Mouse (Mus musculus) frontal cortex, postnatal 10 days (tissue): ENCODE measurements around the gene Sh3bgrl3.
"Not testable (repeated sequence)": the region's sequence is repeated elsewhere in the genome, so short reads cannot be mapped to it uniquely, and the experiment has no call there.

Source experiments
- DNase-seq, 2 experiments: peaks; one replicate each; pipeline ENCODE4 v3.0.0; 2022; ENCODE audit warnings: low spot score in 2 of 2, mixed read lengths in 1 of 2

Sh3bgrl3 gene

DNA sequence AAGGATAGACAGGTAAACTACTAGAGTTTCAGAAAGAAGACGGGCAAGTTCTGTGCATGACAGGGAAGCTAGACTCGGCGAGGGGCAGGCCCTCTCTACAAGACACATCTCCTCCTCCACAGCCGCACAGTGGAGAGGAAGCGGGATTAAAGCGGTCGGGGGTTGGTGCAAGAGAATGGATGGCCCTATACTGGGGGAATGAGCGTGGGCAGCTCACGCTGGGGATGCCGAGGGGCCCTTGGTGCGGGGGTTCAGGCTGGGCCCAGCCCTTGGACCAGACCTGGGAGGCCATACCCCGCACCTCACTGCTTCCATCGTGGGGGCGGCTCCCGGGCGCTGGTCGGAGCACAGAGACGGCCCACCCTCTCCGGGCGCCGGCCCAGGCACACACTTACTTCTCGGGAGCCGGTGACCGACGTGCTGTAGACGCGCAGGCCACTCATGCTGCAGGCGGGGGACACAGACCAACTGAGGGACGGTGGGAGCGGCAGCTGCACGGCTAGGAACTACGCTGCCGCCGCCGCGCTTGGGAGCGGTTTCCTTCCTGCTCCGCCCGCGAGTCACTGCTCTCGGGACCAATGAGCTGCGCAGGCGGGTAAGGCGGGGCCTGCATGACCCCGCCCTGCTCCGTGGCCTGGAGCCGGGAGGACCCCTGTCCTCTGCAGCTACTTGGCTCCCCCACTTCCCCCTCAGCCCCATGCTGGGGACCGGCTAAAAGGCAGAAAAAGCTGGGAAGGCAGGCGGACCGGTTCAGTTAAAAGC is at the start of gene Sh3bgrl3:
Sh3bgrl3 (minus strand) TSS at position 569 of the 762 bp plus-strand sequence.
- DNase-seq = peak; percentile 81 to 86

DNA sequence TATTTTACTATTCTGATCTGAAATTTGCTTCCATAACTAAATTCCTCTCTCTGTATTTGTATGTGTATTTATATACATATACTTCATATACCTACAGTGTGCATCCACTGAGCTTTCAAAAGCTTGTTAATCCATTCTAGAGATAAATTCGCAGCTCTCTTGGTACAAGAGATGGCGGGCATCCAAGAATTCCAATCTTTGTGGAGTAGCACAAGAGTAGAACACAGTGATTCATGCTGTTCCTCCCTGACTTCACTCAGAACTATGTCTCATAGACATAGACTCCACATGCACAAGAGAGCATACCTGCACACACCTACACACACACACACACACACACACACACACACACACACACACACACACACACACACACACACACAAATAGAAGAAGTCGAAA is 43.8 kb upstream of the Sh3bgrl3 start:
- no peak for DNase-seq

DNA sequence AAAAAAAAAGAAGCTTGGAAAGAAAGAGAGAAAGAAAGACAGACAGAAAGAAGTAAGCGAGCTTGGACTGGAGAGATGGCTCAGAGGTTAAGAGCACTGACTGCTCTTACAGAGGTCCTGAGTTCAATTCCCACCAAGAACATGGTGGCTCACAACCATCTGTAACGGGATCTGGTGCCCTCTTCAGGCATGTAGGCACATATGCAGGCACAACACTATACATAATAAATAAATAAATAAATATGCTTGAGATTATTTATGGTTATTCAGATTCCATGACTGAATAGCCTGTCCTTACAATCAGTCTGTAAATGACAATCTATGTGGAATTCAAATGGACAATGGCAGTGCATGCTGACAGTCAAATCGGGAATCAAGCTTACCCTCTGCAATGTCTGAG is 38.3 kb upstream of the Sh3bgrl3 start:
- DNase-seq = no peak

DNA sequence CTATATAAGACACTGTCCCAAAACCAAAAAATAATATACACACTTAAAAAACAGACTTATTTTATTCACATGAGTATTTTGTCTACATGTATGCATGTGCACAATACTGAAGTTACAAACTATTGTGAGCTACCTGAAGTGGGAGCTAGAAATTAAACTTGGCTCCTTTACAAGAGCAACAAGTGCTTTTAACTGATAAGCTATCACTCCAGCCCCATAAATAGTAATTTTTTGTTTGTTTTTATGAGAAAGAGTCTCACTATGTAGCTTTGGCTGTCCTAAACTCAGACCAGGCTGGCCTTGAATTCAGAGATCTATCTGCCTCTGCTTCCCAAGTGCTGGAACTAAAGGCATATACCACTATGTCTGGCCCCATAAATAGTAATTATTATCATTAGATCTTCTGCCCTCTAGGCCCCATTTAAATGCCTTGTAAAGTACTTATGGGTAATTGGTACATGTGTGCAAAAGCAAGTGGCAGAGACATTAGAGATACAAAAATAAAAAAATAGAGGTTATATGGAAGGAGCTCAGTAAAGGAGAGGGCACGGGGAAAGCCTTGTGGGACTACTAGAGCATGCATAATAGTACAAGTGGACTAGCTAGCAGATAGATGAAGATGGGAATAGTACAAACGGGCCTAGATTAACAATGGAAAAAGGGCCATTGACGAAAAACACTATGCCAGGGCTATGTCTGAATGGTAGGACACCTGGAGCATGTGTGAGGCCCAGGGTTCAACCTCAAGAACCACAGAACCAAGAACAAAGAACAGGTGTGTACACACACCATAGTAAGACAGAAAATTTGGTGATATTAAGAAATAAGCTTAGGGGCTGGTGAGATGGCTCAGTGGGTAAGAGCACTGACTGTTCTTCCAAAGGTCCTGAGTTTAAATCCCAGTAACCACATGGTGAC is 37.2 kb upstream of the Sh3bgrl3 start:
- no peak for DNase-seq

DNA sequence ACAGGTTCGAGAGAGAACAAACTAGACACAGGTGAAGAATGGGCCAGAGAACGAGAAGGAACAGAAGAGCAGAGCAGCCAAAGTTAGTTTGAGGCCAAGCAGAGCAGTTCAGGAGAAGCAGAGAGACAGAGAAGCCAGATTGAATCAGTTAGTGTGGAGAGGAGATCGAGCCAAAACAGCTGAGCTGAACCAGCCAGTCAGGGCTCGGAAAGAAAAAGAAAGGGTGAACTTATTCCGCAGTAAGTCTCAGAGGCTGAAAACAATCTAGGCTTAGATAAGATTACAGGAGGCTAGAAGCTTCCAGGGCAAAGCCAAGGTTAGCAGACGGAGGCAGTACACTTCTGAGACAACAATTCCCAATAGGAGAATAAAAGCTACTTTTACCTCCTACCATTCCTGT is 36.4 kb upstream of the Sh3bgrl3 start:
- no peak for DNase-seq

DNA sequence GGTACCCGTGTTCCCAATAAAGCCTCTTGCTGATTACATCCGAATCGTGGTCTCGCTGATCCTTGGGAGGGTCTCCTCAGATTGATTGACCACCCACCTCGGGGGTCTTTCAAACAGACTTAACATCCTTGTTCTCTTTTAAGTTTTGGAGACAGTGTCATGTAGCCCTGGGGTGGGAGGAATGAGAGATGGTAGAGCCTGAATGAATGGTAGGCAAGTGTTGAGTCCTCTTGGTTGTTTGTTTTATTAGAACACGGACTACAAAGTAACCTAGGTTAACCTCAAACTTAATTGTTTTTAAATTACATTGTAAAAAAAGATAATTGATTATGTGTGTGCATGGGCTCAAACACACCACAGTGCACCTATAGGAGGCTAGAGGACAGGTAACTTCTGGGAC is 36.0 kb upstream of the Sh3bgrl3 start:
- no peak for DNase-seq

DNA sequence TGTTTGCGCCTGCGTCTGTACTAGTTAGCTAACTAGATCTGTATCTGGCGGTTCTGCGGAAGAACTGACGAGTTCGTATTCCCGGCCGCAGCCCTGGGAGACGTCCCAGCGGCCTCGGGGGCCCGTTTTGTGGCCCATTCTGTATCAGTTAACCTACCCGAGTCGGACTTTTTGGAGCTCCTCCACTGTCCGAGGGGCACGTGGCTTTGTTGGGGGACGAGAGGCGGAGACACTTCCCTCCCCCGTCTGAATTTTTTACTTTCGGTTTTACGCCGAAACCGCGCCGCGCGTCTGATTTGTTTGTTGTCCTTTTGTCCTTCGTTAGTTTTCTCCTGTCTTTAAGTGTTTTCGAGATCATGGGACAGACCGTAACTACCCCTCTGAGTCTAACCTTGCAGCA is 31.5 kb upstream of the Sh3bgrl3 start:
- peak in 1 of 2 experiments; percentile 10 for DNase-seq

DNA sequence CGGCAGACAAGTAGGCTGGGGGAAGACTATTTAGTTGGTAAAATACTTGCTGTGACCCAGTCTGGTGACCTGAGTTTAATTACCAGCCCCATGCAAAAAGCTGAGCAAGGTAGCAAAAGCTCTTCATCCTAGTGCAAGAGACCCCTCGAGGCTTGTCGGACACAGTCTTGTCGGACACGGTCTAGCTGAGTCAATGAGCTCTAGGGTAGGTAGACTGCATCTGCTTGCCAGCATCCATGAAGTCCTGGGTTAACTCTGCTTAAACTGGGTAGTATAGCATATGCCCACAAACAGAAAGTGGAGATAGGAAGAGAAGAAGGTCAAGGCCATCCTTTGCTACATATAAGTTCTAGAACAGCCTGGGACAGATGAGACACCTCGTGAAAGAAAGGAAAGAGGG is 30.2 kb upstream of the Sh3bgrl3 start:
- no peak for DNase-seq

DNA sequence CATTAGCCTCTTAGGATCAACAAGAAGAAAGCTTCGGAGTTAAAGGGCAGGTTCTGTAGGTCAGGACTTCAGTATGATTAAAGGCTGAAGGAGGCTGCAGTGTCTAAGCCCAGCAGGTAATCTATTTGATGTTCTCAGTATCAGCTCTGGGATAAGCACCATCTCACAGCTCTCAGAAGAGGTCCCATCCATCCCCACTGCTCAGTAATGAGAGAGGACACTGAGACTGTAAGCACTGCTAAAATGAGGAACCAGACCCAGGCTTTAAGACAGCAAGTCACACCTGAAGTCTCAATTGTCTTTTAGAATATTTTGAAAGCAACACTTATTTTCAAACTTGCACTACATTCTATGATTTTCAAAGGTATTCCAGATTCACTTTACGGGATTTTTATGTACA is 29.0 kb upstream of the Sh3bgrl3 start:
- DNase-seq = no peak

DNA sequence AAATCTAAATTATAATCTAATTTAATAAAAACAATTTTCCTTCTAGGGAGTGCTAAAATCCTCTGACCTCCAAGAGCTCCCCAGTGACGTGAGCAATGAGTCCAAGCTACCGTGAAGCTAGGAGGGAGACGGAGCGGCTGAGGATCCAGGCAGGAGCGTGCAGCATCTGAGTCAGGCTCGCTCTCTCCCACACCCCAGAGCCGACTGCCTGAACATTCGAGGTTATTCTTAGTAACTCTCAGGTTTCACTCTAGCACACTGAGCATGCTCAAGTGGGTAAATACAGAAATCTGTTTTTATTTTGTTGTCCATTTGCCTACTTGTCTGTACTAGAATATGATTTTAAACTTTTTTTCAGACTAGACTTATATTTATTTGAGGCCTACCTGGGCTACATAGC is 28.2 kb upstream of the Sh3bgrl3 start:
- no peak for DNase-seq

DNA sequence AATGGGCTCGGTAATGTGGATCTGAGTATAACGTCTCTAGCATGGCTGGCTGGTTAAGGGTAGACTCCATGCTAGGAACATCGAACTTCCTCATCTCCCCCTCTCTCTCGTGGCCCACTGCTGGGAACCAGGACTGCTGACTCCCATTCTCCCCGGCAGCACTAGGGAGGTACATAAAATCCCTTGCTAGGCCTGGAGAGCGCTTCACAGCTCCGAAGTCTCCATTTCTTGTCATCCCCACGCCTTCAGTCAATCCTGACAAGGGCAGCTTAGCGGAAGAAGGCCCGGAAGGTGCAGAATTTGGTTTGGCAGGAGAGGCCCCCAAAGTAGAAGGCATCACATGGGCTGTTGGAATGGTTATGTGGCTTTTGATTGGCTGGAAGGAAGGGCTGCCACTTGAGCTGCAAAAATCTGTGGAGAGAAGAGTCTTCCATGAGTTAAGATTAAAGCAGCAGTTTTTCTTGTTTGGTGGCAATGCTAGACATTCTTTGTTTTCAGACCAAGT is 27.4 kb upstream of the Sh3bgrl3 start:
- no peak for DNase-seq

DNA sequence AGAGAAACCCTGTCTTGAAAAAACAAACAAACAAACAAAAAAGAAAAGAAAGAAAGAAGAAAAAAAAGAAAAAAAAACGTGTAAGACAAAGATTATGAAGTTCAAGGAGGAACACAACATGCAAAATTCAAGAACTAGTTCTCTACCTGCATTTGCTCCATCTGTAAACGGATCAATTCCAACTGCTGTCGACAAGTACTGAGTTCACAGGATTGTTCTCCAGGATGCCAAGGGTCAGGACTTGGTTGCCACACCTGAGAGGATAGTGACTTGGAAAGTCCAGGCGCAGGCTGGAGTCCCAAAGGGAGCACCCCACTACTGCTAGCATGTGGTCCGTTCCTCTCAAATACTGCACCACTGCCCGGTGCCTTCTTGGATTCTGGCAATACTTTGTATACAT is 26.9 kb upstream of the Sh3bgrl3 start:
- DNase-seq = no peak

DNA sequence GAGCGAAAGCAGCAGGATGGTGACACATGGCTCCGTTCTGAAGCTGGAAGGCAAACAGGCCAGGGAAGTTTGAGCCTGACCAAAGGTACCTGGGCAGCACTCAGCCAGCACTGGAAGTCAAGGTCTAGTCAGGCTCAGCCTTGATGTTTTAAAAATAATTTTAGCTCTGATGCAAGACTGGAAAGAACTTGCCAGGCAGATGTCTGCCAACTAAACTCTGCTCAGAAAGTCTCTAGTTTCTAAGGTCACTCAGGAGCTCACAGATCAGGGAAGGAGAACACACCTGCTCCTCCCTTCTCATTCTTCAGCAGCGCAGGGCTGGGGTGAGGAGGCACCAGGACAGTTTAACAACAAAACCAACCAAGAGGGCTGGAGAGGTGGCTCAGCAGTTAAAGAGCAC is 25.8 kb upstream of the Sh3bgrl3 start:
- no peak for DNase-seq

DNA sequence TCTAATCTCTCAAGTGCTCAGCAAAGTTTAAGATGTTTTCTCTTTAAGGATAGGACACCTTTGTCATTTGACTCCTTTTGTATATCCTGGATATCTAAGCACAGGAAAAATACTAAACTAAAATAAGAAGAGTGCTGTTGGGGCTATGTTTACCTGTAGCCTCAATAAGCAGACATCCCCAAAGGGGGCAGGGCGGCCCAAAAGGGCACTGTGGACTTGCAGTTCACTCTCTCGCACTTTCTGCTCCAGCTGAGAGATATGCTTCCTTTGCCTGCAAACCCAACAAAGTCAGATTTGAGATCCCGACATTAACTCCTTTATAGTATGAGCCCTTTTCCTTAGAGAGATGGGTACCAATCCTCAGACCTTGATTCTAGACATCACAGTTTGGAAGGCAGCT is 25.1 kb upstream of the Sh3bgrl3 start:
- no peak for DNase-seq

DNA sequence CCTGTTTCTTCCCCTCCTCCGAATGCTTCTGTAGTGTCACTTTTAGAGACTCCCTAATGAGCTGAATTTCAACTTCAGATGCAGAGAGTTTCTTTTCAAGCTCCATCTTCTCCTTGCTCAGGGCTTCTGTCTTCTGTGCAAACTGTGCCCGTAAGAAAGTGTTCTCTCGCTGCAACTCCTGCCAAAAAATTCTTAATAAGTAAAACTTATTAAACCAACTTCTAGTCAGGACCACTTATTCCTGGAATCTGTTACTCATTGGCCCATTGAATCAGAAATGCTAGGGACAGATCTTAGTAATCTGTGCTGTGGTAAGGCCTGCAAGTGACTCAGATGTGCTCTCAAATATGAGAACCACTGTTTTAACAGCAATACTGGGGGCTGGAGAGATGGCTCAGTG is 23.5 kb upstream of the Sh3bgrl3 start:
- no peak for DNase-seq

DNA sequence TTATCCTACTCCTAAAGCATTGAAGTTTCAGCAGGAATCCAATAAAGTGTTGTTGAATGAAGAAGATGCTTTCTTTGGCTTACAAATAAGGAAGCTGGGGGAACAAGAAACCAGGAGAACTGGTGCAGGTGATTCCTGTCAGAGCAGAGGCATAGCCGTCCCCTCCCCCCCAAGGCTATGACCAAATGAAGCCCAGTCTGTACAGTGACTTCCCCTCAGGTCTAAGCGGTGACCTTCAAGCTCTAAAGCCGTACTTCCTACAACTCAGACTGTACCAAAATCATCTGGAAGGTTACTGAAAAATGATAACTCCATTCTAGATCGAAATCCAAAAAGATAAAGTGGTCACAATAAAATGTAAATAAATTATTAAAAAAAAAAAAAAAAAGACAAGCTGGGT is 20.8 kb upstream of the Sh3bgrl3 start:
- no peak for DNase-seq

DNA sequence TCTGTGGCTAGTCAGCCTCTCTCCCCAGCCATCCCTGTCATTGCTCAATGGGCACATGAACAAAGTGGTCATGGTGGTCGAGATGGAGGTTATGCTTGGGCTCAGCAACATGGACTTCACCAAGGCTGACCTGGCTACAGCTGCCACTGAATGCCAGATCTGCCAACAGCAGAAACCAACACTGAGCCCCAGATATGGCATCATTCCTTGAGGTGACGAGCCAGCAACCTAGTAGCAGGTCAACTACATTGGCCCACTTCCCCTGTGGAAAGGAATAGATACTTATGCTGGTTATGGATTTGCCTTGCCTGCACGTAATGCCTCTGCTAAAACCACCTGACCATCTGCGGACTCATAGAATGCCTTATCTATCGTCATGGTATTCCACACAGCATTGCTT is 15.7 kb upstream of the Sh3bgrl3 start:
- not testable (repeated sequence) for DNase-seq

DNA sequence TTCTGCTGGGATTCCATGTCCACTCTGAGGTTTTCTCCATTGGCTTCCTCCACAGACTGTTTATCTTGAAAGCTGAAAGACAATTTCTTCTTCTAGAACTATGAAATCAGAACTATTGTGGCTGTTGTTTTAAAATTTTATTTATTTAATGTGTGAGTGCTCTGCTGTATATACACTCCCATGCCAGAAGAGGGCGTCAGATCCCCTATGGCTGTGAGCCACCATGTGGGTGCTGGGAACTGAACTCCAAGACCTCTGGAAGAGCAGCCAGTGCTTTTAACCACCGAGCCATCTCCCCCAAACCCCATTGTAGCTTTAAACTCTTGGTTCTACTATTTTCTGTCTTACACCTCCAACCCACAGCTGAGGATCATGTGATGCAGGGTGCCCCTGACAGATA is 10.3 kb upstream of the Sh3bgrl3 start:
- DNase-seq = no peak

DNA sequence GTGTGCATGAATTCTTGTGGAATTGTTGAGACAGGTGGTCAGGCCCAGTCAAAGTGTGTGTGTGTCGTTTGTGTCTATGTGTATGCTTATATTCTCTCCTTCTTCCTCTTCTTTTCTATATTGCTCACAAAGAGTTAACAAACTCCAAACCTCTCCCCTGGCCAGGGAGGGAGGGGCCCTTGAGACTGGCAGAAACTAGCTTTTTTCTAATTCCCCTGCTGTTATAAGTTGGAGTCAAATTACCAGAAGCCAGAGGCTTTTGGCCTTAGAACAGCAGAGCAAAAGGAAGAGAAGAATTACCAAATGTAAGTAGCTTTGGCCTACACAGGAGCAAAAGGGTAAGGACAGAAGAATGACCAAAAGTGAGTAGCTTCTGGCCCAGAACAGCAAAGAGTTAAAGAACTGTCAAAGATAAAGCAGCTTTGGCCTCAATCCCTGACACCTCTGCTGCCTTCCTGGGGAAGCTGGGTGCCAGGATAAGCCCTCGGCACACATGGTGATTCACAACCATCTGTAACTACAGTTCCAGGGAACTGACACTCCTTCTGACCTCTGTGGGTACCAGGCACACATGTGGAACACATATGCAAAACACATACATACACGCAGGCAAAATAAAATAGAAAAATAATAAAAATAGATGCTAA is 7.8 kb upstream of the Sh3bgrl3 start:
- no peak for DNase-seq

DNA sequence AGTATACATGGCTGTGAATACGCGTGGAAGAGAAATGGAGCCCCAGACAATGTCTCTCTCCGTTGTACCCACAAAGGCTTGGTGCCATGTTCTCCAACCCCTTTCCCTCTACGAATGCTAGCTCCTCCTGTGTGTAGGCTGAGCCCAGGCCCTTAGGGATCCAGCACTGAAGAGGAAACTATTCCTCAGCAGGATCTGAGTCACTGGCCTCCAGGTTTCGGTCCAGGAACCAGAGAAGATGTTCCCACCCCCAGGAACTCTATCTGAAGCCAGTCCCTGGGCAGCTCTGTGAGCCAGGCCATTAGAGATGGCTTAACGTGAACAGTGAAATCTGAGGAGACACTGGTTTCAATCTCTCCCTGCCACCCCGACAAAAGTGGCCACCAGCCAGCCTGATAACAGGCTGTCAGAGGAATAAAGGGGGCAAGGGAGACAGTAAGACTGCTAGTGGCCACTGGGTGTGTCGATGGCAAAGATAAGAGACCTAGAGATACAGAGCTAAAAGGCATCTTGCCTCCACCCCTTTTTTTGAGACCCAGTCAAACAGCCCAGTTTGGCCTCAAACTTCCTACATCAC is 4.0 kb upstream of the Sh3bgrl3 start:
- no peak for DNase-seq

DNA sequence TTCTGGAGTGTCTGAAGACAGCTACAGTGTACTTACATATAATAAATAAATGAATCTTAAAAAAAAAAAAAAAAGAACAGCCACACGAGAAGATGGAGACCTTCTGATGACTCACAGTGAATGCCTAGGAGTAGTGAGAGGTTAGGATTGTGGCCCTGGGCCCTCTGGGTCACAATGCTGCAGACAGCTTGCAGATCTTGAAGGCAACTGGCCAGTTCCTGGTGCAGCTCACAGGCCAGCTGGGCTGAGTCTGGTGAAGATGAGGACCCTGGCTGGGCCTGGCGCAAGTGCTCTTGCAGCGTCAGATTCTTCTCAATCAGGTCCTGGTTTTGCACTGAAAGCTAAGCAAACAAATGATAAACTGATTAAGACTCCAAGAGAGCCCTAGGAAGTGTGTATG is 3.5 kb upstream of the Sh3bgrl3 start:
- DNase-seq = no peak

DNA sequence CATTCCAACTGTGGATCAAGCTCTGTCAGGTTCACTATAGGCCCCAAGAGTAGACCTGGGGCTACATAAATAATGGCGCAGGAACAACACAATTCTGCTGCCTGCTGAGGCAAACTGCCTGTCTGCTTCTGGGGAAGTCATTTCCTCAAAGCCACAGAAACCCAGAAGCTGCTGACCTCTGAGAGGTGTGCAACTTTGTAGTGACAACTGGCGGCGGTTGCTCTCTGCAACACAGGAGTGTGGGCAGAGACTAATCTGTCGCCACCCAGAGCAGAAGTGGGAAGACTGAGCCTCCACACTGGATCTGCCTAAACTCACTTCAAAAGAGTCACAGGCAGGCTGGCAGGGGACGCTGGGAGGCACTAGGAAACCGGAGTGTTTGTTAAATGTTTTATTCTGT is 893 bp upstream of the Sh3bgrl3 start:
- no peak for DNase-seq
